Mouse (Mus musculus): ENCODE data around the gene Dlgap5. TPM values are rescaled to one million over a fixed set of nuclear protein-coding genes. Genes with fewer than 3 reads are reported as not detected.

Gene Dlgap5
- polyA plus RNA-seq, 1 experiment = 5.9 TPM

GRCm38 (mm10) chr14:47395007-47395406, 23.2 kb downstream of the Dlgap5 start:
- Histone ChIP-seq H3K36me3 (ENCODE audit: control insufficient read depth, insufficient read depth, low read length) (peaks cover 2% of the 10 kb centered on the region; the same call in 1 of the 2 replicates), H3K27me3 (ENCODE audit: control insufficient read depth, insufficient read depth, low read length) (no peaks in the 10 kb centered on the region), H3K4me3 (ENCODE audit: control insufficient read depth, low read depth, low read length) (no peak overlapping the region), H3K27ac (ENCODE audit: control insufficient read depth, insufficient read depth, low read depth, low read length) (no peak overlapping the region), H3K4me1 (ENCODE audit: control insufficient read depth, insufficient read depth, low read length) (no peaks in the 10 kb centered on the region)
- TF ChIP-seq POLR2A (IDR thresholded peaks at IDR 0.05; ENCODE audit: control insufficient read depth, low read depth, low read length) (no peak), CTCF (IDR thresholded peaks at IDR 0.05; ENCODE audit: control insufficient read depth, insufficient read depth, insufficient replicate concordance, low read depth, low read length) (no peak)

- H3K4me1 ChIP-seq (ENCODE audit: control insufficient read depth, insufficient read depth, low read length) = no peaks in the 10 kb centered on the region
- H3K4me3 ChIP-seq (ENCODE audit: control insufficient read depth, low read depth, low read length) = no peak overlapping the region
- H3K27ac ChIP-seq (ENCODE audit: control insufficient read depth, insufficient read depth, low read depth, low read length) = no peak overlapping the region
- TF ChIP-seq CTCF (IDR thresholded peaks at IDR 0.05; ENCODE audit: control insufficient read depth, insufficient read depth, insufficient replicate concordance, low read depth, low read length) (no peak), POLR2A (IDR thresholded peaks at IDR 0.05; ENCODE audit: control insufficient read depth, low read depth, low read length) (no peak)
- peaks cover 3% of the 10 kb centered on the region; the same call in 1 of the 2 replicates for H3K36me3 ChIP-seq (ENCODE audit: control insufficient read depth, insufficient read depth, low read length)
- H3K27me3 ChIP-seq (ENCODE audit: control insufficient read depth, insufficient read depth, low read length) = no peaks in the 10 kb centered on the region
Observed at GRCm38 (mm10) chr14:47393354-47394094, 24.7 kb downstream of the Dlgap5 start.

- Histone ChIP-seq H3K27me3 (ENCODE audit: control insufficient read depth, insufficient read depth, low read length) (no peaks in the 10 kb centered on the region), H3K36me3 (ENCODE audit: control insufficient read depth, insufficient read depth, low read length) (0 out of 2 replicates have a peak, but pooled peaks cover 1% of the 10 kb centered on the region), H3K27ac (ENCODE audit: control insufficient read depth, insufficient read depth, low read depth, low read length) (no peak overlapping the region), H3K4me3 (ENCODE audit: control insufficient read depth, low read depth, low read length) (no peak overlapping the region), H3K4me1 (ENCODE audit: control insufficient read depth, insufficient read depth, low read length) (no peaks in the 10 kb centered on the region)
- TF ChIP-seq CTCF (IDR thresholded peaks at IDR 0.05; ENCODE audit: control insufficient read depth, insufficient read depth, insufficient replicate concordance, low read depth, low read length) (no peak), POLR2A (IDR thresholded peaks at IDR 0.05; ENCODE audit: control insufficient read depth, low read depth, low read length) (no peak)
Observed at GRCm38 (mm10) chr14:47386125-47386524, 32.1 kb downstream of the Dlgap5 start.

- H3K4me3 ChIP-seq (ENCODE audit: control insufficient read depth, low read depth, low read length) = no peak overlapping the region
- 0 out of 2 replicates have a peak, but pooled peaks cover 1% of the 10 kb centered on the region for H3K36me3 ChIP-seq (ENCODE audit: control insufficient read depth, insufficient read depth, low read length)
- H3K27ac ChIP-seq (ENCODE audit: control insufficient read depth, insufficient read depth, low read depth, low read length) = no peak overlapping the region
- no peak for TF ChIP-seq CTCF (IDR thresholded peaks at IDR 0.05; ENCODE audit: control insufficient read depth, insufficient read depth, insufficient replicate concordance, low read depth, low read length)
- TF ChIP-seq POLR2A (IDR thresholded peaks at IDR 0.05; ENCODE audit: control insufficient read depth, low read depth, low read length) = no peak
- no peaks in the 10 kb centered on the region for H3K27me3 ChIP-seq (ENCODE audit: control insufficient read depth, insufficient read depth, low read length)
- no peaks in the 10 kb centered on the region for H3K4me1 ChIP-seq (ENCODE audit: control insufficient read depth, insufficient read depth, low read length)
Observed at GRCm38 (mm10) chr14:47384653-47385052, 33.6 kb downstream of the Dlgap5 start.

- Histone ChIP-seq H3K4me1 (ENCODE audit: control insufficient read depth, insufficient read depth, low read length) (no peaks in the 10 kb centered on the region), H3K27ac (ENCODE audit: control insufficient read depth, insufficient read depth, low read depth, low read length) (no peak overlapping the region)
- TF ChIP-seq POLR2A (IDR thresholded peaks at IDR 0.05; ENCODE audit: control insufficient read depth, low read depth, low read length) = no peak
- no peak for TF ChIP-seq CTCF (IDR thresholded peaks at IDR 0.05; ENCODE audit: control insufficient read depth, insufficient read depth, insufficient replicate concordance, low read depth, low read length)
Observed at GRCm38 (mm10) chr14:47383911-47384310, 34.3 kb downstream of the Dlgap5 start.

GRCm38 (mm10) chr14:47378336-47378735, 39.9 kb downstream of the Dlgap5 start:
- peaks cover 7% of the 10 kb centered on the region for H3K4me1 ChIP-seq (ENCODE audit: control insufficient read depth, insufficient read depth, low read length)
- no peak for TF ChIP-seq POLR2A (IDR thresholded peaks at IDR 0.05; ENCODE audit: control insufficient read depth, low read depth, low read length)
- TF ChIP-seq CTCF (IDR thresholded peaks at IDR 0.05; ENCODE audit: control insufficient read depth, insufficient read depth, insufficient replicate concordance, low read depth, low read length) = no peak

More at GRCm38 (mm10) chr14:47383911-47384310, 34.3 kb downstream of the Dlgap5 start:
- H3K4me3 ChIP-seq (ENCODE audit: control insufficient read depth, low read depth, low read length) = no peak overlapping the region
- no peaks in the 10 kb centered on the region for H3K27me3 ChIP-seq (ENCODE audit: control insufficient read depth, insufficient read depth, low read length)
- H3K36me3 ChIP-seq (ENCODE audit: control insufficient read depth, insufficient read depth, low read length) = no peaks in the 10 kb centered on the region

GRCm38 (mm10) chr14:47376526-47376925, 41.7 kb downstream of the Dlgap5 start:
- Histone ChIP-seq H3K4me3 (ENCODE audit: control insufficient read depth, low read depth, low read length) (no peak overlapping the region), H3K27me3 (ENCODE audit: control insufficient read depth, insufficient read depth, low read length) (no peaks in the 10 kb centered on the region), H3K4me1 (ENCODE audit: control insufficient read depth, insufficient read depth, low read length) (peaks cover 7% of the 10 kb centered on the region), H3K27ac (ENCODE audit: control insufficient read depth, insufficient read depth, low read depth, low read length) (no peak overlapping the region), H3K36me3 (ENCODE audit: control insufficient read depth, insufficient read depth, low read length) (no peaks in the 10 kb centered on the region)
- TF ChIP-seq CTCF (IDR thresholded peaks at IDR 0.05; ENCODE audit: control insufficient read depth, insufficient read depth, insufficient replicate concordance, low read depth, low read length) (no peak), POLR2A (IDR thresholded peaks at IDR 0.05; ENCODE audit: control insufficient read depth, low read depth, low read length) (no peak)

More at GRCm38 (mm10) chr14:47378336-47378735, 39.9 kb downstream of the Dlgap5 start:
- H3K36me3 ChIP-seq (ENCODE audit: control insufficient read depth, insufficient read depth, low read length) = no peaks in the 10 kb centered on the region
- H3K4me3 ChIP-seq (ENCODE audit: control insufficient read depth, low read depth, low read length) = no peak overlapping the region
- no peak overlapping the region for H3K27ac ChIP-seq (ENCODE audit: control insufficient read depth, insufficient read depth, low read depth, low read length)
- no peaks in the 10 kb centered on the region for H3K27me3 ChIP-seq (ENCODE audit: control insufficient read depth, insufficient read depth, low read length)
